Mouse (Mus musculus) adrenal gland, postnatal 36 days (tissue): ENCODE measurements around the gene Wasf2. TPM values are rescaled to one million over a fixed set of nuclear protein-coding genes. Genes with fewer than 3 reads are reported as not detected.
"Not testable (repeated sequence)": the region's sequence is repeated elsewhere in the genome, so short reads cannot be mapped to it uniquely, and the experiment has no call there.

Source experiments
- DNase-seq, 2 experiments: peaks; one replicate each; pipeline ENCODE4 v3.0.0; 2021; ENCODE audit warnings: mixed read lengths in 1 of 2
- long read RNA-seq, 2 experiments: library from polyadenylated mRNA; stranded (forward); transcript quantifications; one replicate each; pipeline ENCODE4 v2.0.0; 2021; ENCODE audit warnings: borderline sequencing depth in 2 of 2
- total RNA-seq, 2 experiments: library from RNA; stranded (reverse); gene quantifications; 2 replicates each; pipeline ENCODE4 v1.2.3; 2021

Wasf2 gene
- 100 to 1,000 TPM; 122 to 132 TPM for total RNA-seq
- long read RNA-seq, experiment 1, full-length matches to known transcripts = 1 of 31 reads
- long read RNA-seq, experiment 1, partial matches to known transcripts = 12 of 31 reads
- long read RNA-seq, experiment 1, other reads (novel, unspliced or antisense) = 18 of 31 reads
- long read RNA-seq, experiment 2, full-length matches to known transcripts = 3 of 14 reads
- long read RNA-seq, experiment 2, partial matches to known transcripts = 1 of 14 reads
- long read RNA-seq, experiment 2, other reads (novel, unspliced or antisense) = 10 of 14 reads

DNA sequence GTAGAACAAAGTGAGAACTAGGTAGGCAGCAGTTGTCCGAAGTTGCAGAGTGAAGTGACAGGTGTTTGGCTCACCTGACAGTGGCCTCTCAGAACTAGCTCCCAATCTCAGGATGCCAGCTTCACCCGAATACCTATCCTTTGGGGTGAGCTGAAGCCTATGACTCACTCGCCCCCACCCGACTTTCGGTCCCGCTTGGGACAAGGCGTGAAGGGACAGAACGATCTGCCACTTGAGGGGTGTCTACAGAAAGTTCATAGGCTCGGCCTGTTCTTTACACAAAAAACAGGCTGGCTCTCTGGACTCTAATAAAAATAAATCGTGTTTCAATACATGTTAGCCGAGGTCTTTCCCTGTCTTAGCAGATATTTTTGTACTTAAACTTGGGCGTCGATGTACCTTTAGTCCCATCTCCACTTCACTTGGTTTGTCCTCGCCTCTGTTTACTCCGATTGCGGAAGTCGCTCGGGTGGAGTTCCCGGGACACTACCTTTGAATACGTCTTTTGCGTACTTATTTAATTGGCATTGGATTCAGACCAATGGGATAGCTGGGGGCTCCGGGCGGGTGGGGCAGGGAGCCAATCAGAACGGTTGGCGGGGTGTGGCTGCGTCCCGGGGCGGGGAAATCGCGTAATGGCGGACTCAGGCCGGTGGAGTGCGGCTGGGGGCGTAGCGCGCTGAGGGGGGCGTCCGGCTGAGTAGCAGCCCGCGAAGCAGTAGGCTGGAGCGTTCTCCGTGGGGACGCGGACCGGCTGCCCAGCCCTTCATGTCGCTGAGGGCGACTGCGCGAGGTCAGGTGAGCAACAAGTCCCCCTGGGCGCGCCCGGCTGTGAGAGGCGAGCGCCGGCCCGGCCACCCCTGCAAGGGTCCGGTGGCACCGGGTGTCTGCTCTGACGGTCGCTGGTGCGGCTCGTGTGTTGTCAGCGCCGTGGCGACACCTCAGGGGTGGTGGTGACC lies at the start of gene Wasf2:
Gene Wasf2, plus strand, starts transcription at position 575 of the 959 bp plus-strand sequence.
- DNase-seq = peak; percentile 92 to 95

GRCm38 (mm10) chr4:133080862-133081261 lies 49.4 kb upstream of the Wasf2 start:
- no peak for DNase-seq

DNA sequence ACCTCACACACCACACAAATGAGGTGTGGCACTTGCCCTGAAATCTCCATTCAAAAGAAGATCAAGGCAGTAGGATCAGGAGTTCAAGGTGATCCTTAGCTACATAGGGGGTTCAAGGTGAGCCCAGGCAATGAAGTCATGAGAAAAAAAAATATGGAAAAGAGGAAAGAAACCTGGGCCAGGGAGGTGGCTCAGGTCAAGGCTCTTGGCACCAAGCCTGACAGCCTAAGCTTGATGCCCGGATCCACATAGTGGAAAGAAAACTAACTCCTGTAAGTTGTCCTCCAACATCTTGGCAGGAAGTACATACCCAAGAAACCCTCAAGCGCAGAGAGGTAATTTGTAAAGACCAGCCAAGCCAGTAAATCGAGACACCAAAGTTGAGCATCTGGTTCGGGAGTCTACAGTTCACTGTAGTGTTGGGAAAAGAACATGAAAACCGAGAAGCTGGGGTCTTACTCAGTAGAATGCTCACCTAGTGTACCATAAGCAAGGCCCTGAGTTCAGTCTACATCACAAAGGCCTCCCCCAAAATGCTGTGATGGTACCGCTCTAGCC lies 48.0 kb upstream of the Wasf2 start:
- peak; percentile 67 to 74 for DNase-seq

GRCm38 (mm10) chr4:133083991-133084861 lies 46.1 kb upstream of the Wasf2 start:
- peak in 1 of 2 experiments; percentile 76 for DNase-seq

GRCm38 (mm10) chr4:133085011-133085782 lies 45.1 kb upstream of the Wasf2 start:
- DNase-seq = peak; percentile 60 to 72

GRCm38 (mm10) chr4:133085783-133086342 lies 44.4 kb upstream of the Wasf2 start:
- DNase-seq = no peak

DNA sequence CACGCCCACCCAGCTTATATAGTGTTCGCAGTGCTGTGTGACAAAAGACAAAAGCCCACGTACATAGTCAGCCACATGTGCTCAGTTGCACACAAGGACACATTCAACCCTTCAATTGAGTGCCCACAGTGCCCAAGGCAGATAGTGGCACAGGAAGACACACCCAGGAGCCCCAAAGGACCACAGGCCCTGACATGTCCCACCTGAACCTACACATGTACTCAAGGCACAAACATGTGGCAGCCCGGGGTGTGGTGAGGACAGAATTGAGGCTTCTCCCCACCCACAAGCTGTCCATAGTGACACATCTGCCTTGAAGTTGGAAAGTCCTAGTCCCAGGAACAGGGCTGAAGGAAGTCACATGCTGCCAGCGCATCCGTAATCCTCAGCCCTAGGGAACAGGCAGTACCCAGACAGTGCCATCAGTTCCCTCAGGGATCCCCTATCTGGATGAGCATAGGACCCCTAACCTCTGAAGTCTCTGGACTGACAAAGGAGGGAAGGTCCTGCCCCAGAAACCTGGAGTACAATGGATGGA lies 43.1 kb upstream of the Wasf2 start:
- DNase-seq = no peak

DNA sequence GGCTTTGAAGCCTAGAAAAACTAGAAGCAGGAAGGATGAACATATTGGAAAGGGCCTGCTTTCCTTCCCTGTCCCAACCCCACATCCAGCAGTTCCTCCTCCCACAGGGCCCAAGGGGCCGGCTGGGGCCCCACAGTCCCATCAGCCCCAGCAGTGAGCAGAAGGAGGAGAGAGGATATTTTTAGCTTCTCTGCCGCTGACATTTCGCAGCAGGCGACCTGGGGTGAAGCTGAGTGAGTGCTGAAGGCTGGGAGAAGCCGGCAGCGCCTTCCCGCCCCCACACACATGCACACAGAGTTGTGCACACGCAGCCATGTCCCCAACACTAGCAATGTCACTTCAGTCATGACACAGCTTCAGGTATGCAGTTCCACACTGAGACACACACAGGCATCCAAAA lies 42.5 kb upstream of the Wasf2 start:
- peak; percentile 50 to 55 for DNase-seq

DNA sequence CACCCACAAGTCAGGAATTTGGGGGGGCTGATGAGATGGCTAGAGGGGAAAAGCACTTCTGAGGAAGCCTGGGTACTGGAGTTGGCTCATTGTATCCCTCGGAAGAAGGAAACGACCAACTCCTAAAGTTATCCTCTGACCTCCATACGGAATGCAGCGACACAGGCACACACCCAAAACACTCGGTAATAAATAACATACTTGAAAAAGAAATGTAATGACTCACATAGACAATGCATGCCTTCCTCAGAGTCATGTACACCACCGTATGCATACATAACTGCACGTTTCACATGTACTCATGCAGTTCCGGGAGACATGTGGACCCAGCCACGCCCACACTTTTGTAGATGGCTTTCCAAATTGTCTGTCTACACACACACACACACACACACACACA lies 41.0 kb upstream of the Wasf2 start:
- DNase-seq = no peak

- no peak for DNase-seq
These were observed 40.5 kb upstream of the Wasf2 start for GRCm38 (mm10) chr4:133089802-133090201.

DNA sequence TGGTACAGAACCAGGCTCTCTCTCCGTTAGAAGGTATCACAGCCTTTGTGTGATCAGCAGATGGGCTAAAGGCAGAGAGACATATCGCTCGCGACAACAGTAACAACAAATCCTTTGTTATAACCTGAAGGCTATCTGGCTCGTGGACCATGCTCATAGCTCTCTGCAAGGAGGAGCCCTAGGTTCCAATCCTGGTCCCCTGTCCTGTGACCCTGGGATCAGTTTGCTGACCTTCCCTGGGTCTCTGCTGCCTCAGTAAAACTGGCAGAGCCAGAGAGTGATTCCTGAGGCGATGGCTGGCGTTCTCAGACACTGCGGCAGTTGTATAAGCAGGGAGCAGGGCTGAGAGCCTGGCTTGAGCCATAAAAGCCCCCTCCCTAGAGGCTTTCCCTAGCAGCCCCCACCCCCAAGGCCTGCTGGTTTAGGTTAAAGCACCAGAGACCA lies 40.0 kb upstream of the Wasf2 start:
- no peak for DNase-seq

GRCm38 (mm10) chr4:133090720-133091458 lies 39.4 kb upstream of the Wasf2 start:
- no peak for DNase-seq

- DNase-seq = no peak
These were observed 38.9 kb upstream of the Wasf2 start for GRCm38 (mm10) chr4:133091459-133091785.

- DNase-seq = peak; percentile 47 to 74
These were observed 37.8 kb upstream of the Wasf2 start for GRCm38 (mm10) chr4:133092453-133092901.

DNA sequence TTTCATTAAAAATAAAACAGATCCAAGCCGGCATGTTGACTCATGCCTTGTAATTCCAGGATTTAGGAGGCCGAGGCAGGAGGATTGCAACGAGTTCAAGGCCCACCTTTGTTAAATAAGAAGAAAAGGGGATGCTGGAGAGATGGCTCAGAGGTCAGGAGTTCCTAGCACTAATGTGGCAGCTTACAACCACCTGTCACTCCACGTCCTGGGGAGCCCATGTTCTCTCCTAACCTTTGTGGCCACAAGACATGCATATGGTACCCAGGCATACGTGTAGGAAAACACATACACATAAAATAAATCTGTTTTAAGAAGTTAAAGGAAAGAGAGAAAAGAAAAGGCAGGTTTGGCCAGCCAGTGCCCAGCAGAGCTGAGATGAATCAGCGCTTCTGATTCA lies 37.2 kb upstream of the Wasf2 start:
- DNase-seq = no peak

DNA sequence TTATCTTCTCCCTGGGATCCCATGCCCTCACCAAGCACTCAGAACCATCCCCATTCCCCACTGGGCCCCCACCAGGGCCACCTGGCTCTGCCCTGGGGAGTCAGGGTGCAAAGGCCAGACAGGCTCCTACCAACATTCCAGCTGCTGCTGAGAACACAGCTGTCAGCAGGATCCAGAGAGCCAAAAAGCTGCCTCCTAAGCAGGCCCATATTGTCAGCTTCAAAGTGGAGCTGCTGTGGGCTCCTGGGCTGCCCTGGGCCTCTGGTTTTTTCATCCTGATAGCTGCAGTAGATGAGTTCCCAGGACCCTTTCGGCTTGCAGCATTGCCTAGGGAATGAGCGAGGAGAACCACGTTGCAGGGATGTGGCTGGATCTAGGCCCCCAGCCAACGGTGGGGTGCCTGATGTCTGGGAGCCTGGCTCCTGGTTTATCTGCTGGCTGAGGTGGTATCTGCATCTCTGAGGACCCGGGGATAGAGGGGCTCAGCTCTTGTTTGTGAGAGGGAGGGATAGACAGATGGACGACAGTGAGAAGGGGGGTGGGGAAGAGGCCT lies 36.7 kb upstream of the Wasf2 start:
- no peak for DNase-seq

- no peak for DNase-seq
These were observed 36.0 kb upstream of the Wasf2 start for GRCm38 (mm10) chr4:133094255-133094654.

- DNase-seq = peak; percentile 93 to 95
These were observed 35.2 kb upstream of the Wasf2 start for GRCm38 (mm10) chr4:133094936-133095733.

GRCm38 (mm10) chr4:133095734-133096065 lies 34.6 kb upstream of the Wasf2 start:
- not testable (repeated sequence) for DNase-seq
